Comparison of ENCODE assay signal across 19 mouse cellular contexts in genomic region chr4:63570208-63570781, GRCm38 (mm10). TPM values are rescaled to one million over a fixed set of nuclear protein-coding genes. Genes with fewer than 3 reads are reported as not detected.
DNase-seq lines count a peak whose midpoint lies in the region; ATAC-seq and TF ChIP-seq lines count a peak whose summit lies in the region.
"Had no signal": no experiment of that assay in that cellular context is flagged by ENCODE, and none has a peak within 500 bp of the region (broad histone marks: within the 10 kb centered on the region; RNA-seq: fewer than 3 reads in every experiment).

No protein-coding gene starts in this region.

- no peak for ATAC-seq in hindbrain, embryonic 12.5 days (ENCODE audit: low FRiP score)
- ATAC-seq in hindbrain, embryonic 16.5 days: no peak
- ATAC-seq in embryonic facial prominence, embryonic 15.5 days (ENCODE audit: insufficient number of reproducible peaks, low FRiP score, low TSS enrichment, low read depth): no peak
- ATAC-seq in midbrain, embryonic 11.5 days (ENCODE audit: low FRiP score): peak; percentile 17; the same call in 1 of the 2 replicates

- no peak overlapping the region for H3K9ac ChIP-seq in hindbrain, embryonic 12.5 days
- no peak overlapping the region; the same call in 1 of the 2 replicates for H3K9ac ChIP-seq in hindbrain, embryonic 16.5 days (ENCODE audit: low read depth, low read length)
- H3K9ac ChIP-seq in embryonic facial prominence, embryonic 15.5 days: no peak overlapping the region
- H3K9ac ChIP-seq in midbrain, embryonic 11.5 days (ENCODE audit: low read length): no peak overlapping the region

- no peaks in the 10 kb centered on the region for H3K36me3 ChIP-seq in hindbrain, embryonic 12.5 days
- H3K36me3 ChIP-seq in hindbrain, embryonic 16.5 days (ENCODE audit: control insufficient read depth, insufficient read depth, low read length): no peaks in the 10 kb centered on the region
- peaks cover 12% of the 10 kb centered on the region; the same call in 1 of the 2 replicates for H3K36me3 ChIP-seq in embryonic facial prominence, embryonic 15.5 days
- H3K36me3 ChIP-seq in midbrain, embryonic 11.5 days (ENCODE audit: control insufficient read depth, insufficient read depth, low read length): no peaks in the 10 kb centered on the region

- H3K4me2 ChIP-seq in hindbrain, embryonic 12.5 days (replicated peaks): no peak overlapping the region
- no peak overlapping the region for H3K4me2 ChIP-seq in hindbrain, embryonic 16.5 days (ENCODE audit: low read length)
- no peak overlapping the region for H3K4me2 ChIP-seq in embryonic facial prominence, embryonic 15.5 days (replicated peaks)
- H3K4me2 ChIP-seq in midbrain, embryonic 11.5 days: no peak overlapping the region

- DNase-seq in midbrain, embryonic 11.5 days (ENCODE audit: low spot score, missing footprints): peak; percentile 86
- DNase-seq in layer of hippocampus, adult 2 months (ENCODE audit: low spot score in 2 of 2): no peak
- DNase-seq in urinary bladder, postnatal 10 days (ENCODE audit: low spot score): no peak
- DNase-seq in yolk sac, embryonic 10.5 days (ENCODE audit: low spot score): no peak
- DNase-seq: cerebellum, postnatal 25 days; heart, adult 11 months; heart, postnatal 14 days; kidney, adult 11 months had no signal

- WGBS in hindbrain, embryonic 12.5 days: 20% methylated on average over 7 of the region's 7 CpGs
- 20% methylated on average over 7 of the region's 7 CpGs for WGBS in hindbrain, embryonic 16.5 days
- WGBS in embryonic facial prominence, embryonic 15.5 days: 17% methylated on average over 7 of the region's 7 CpGs
- 26% methylated on average over 7 of the region's 7 CpGs for WGBS in midbrain, embryonic 11.5 days

- peak overlapping the region; percentile 4; the same call in 1 of the 2 replicates for H3K27ac ChIP-seq in hindbrain, embryonic 12.5 days
- H3K27ac ChIP-seq in hindbrain, embryonic 16.5 days (ENCODE audit: low read depth, low read length): no peak overlapping the region
- peak overlapping the region; percentile 51 for H3K27ac ChIP-seq in brown adipose tissue, adult 24 weeks (replicated peaks; ENCODE audit: low read depth, low read length)
- H3K27ac ChIP-seq in embryonic facial prominence, embryonic 15.5 days (replicated peaks): peak overlapping the region; percentile 39; the same call in 1 of the 2 replicates
- H3K27ac ChIP-seq in midbrain, embryonic 11.5 days (ENCODE audit: low read depth, low read length): no peak overlapping the region
- H3K27ac ChIP-seq in layer of hippocampus, adult 2 months: no peak overlapping the region

- no peak for TF ChIP-seq CTCF in layer of hippocampus, adult 2 months (conservative IDR thresholded peaks at IDR 0.05)

- H3K9me3 ChIP-seq in hindbrain, embryonic 12.5 days (replicated peaks): no peaks in the 10 kb centered on the region; the same call in 1 of the 2 replicates
- no peaks in the 10 kb centered on the region for H3K9me3 ChIP-seq in hindbrain, embryonic 16.5 days (ENCODE audit: control insufficient read depth, low read length)
- H3K9me3 ChIP-seq in embryonic facial prominence, embryonic 15.5 days (replicated peaks): no peaks in the 10 kb centered on the region
- H3K9me3 ChIP-seq in midbrain, embryonic 11.5 days (ENCODE audit: control insufficient read depth, low read length): no peaks in the 10 kb centered on the region

- no peak overlapping the region for H3K4me3 ChIP-seq in hindbrain, embryonic 12.5 days
- H3K4me3 ChIP-seq in hindbrain, embryonic 16.5 days (ENCODE audit: low read length): no peak overlapping the region
- H3K4me3 ChIP-seq in brown adipose tissue, adult 24 weeks (ENCODE audit: insufficient read depth, low read depth, low read length): no peak overlapping the region
- no peak overlapping the region for H3K4me3 ChIP-seq in embryonic facial prominence, embryonic 15.5 days (replicated peaks)
- H3K4me3 ChIP-seq in midbrain, embryonic 11.5 days (ENCODE audit: low read depth, low read length): no peak overlapping the region
- no peak overlapping the region for H3K4me3 ChIP-seq in layer of hippocampus, adult 2 months

- H3K4me1 ChIP-seq in hindbrain, embryonic 12.5 days: peaks cover 13% of the 10 kb centered on the region; the same call in 1 of the 2 replicates
- peaks cover 10% of the 10 kb centered on the region for H3K4me1 ChIP-seq in hindbrain, embryonic 16.5 days (ENCODE audit: control insufficient read depth, insufficient read depth, low read depth, low read length)
- H3K4me1 ChIP-seq in brown adipose tissue, adult 24 weeks (ENCODE audit: control insufficient read depth, insufficient read depth, insufficient read length, low read length): peaks cover 10% of the 10 kb centered on the region
- H3K4me1 ChIP-seq in embryonic facial prominence, embryonic 15.5 days: peaks cover 17% of the 10 kb centered on the region
- peaks cover 12% of the 10 kb centered on the region for H3K4me1 ChIP-seq in midbrain, embryonic 11.5 days (ENCODE audit: control insufficient read depth, insufficient read depth, low read length)

- no peaks in the 10 kb centered on the region for H3K27me3 ChIP-seq in hindbrain, embryonic 12.5 days
- H3K27me3 ChIP-seq in hindbrain, embryonic 16.5 days (replicated peaks; ENCODE audit: control insufficient read depth, insufficient read depth, low read length): no peaks in the 10 kb centered on the region
- no peaks in the 10 kb centered on the region for H3K27me3 ChIP-seq in embryonic facial prominence, embryonic 15.5 days
- H3K27me3 ChIP-seq in midbrain, embryonic 11.5 days (ENCODE audit: control insufficient read depth, insufficient read depth, low read length): no peaks in the 10 kb centered on the region
- H3K27me3 ChIP-seq: CH12.LX had no signal

RNA-seq across cellular contexts. Expression of gene Tmem268, which starts 11.7 kb away (rescaled TPM):
- 4.1 and 5.8 TPM in 2 replicates for polyA plus RNA-seq in hindbrain, embryonic 12.5 days (2016; fragmentation: Nextera tagmentation; extraction: Ambion mirVana)
- polyA plus RNA-seq in hindbrain, embryonic 16.5 days (2015; fragmentation: Nextera tagmentation; extraction: Ambion mirVana): 3.8 and 5.1 TPM in 2 replicates
- 13.4 and 16.4 TPM in 2 replicates for polyA plus RNA-seq in brown adipose tissue, adult 24 weeks (2012; ENCODE audit: insufficient read depth, insufficient read length, missing spikeins)
- polyA plus RNA-seq in embryonic facial prominence, embryonic 15.5 days (2015; fragmentation: Nextera tagmentation; extraction: Ambion mirVana): 8.2 and 9.6 TPM in 2 replicates
- 6.2 and 8.1 TPM in 2 replicates for polyA plus RNA-seq in midbrain, embryonic 11.5 days (2014; fragmentation: Nextera tagmentation; extraction: Ambion mirVana)
- total RNA-seq in layer of hippocampus, adult 2 months (2021): 1 to 10 TPM; 5.8 to 8.3 TPM

RNA-seq across cellular contexts. Expression of gene Atp6v1g1, which starts 25.7 kb away (rescaled TPM):
- 365 and 374 TPM in 2 replicates for polyA plus RNA-seq in hindbrain, embryonic 12.5 days (2016; fragmentation: Nextera tagmentation; extraction: Ambion mirVana)
- 389 and 410 TPM in 2 replicates for polyA plus RNA-seq in hindbrain, embryonic 16.5 days (2015; fragmentation: Nextera tagmentation; extraction: Ambion mirVana)
- polyA plus RNA-seq in brown adipose tissue, adult 24 weeks (2012; ENCODE audit: insufficient read depth, insufficient read length, missing spikeins): 179 and 197 TPM in 2 replicates
- polyA plus RNA-seq in embryonic facial prominence, embryonic 15.5 days (2015; fragmentation: Nextera tagmentation; extraction: Ambion mirVana): 317 and 319 TPM in 2 replicates
- 386 and 408 TPM in 2 replicates for polyA plus RNA-seq in midbrain, embryonic 11.5 days (2014; fragmentation: Nextera tagmentation; extraction: Ambion mirVana)
- 100 to 1,000 TPM; 119 to 128 TPM for total RNA-seq in layer of hippocampus, adult 2 months (2021)

RNA-seq across cellular contexts. Expression of gene Gm11213, which starts 34.8 kb away (rescaled TPM):
- polyA plus RNA-seq in hindbrain, embryonic 12.5 days (2016; fragmentation: Nextera tagmentation; extraction: Ambion mirVana): not detected in 2 replicates
- not detected in 2 replicates for polyA plus RNA-seq in hindbrain, embryonic 16.5 days (2015; fragmentation: Nextera tagmentation; extraction: Ambion mirVana)
- polyA plus RNA-seq in brown adipose tissue, adult 24 weeks (2012; ENCODE audit: insufficient read depth, insufficient read length, missing spikeins): not detected in 2 replicates
- not detected in 2 replicates for polyA plus RNA-seq in embryonic facial prominence, embryonic 15.5 days (2015; fragmentation: Nextera tagmentation; extraction: Ambion mirVana)
- not detected in 2 replicates for polyA plus RNA-seq in midbrain, embryonic 11.5 days (2014; fragmentation: Nextera tagmentation; extraction: Ambion mirVana)
- not detected for total RNA-seq in layer of hippocampus, adult 2 months (2021)
- total RNA-seq: CH12.LX; heart, postnatal 14 days; layer of hippocampus, adult 18-20 months; left cerebral cortex, postnatal 14 days; neutrophil, adult 5-6 weeks had no signal
- polyA plus RNA-seq: frontal cortex, adult 2 months; liver, embryonic 16.5 days; stomach, embryonic 16.5 days had no signal

RNA-seq across cellular contexts. Expression of gene Tex48, which starts 51.9 kb away (rescaled TPM):
- not detected in 2 replicates for polyA plus RNA-seq in hindbrain, embryonic 12.5 days (2016; fragmentation: Nextera tagmentation; extraction: Ambion mirVana)
- polyA plus RNA-seq in hindbrain, embryonic 16.5 days (2015; fragmentation: Nextera tagmentation; extraction: Ambion mirVana): not detected in 2 replicates
- polyA plus RNA-seq in brown adipose tissue, adult 24 weeks (2012; ENCODE audit: insufficient read depth, insufficient read length, missing spikeins): not detected in 2 replicates
- polyA plus RNA-seq in embryonic facial prominence, embryonic 15.5 days (2015; fragmentation: Nextera tagmentation; extraction: Ambion mirVana): not detected in 2 replicates
- not detected in 2 replicates for polyA plus RNA-seq in midbrain, embryonic 11.5 days (2014; fragmentation: Nextera tagmentation; extraction: Ambion mirVana)
- total RNA-seq in layer of hippocampus, adult 2 months (2021): not detected
- total RNA-seq: CH12.LX; heart, postnatal 14 days; layer of hippocampus, adult 18-20 months; left cerebral cortex, postnatal 14 days; neutrophil, adult 5-6 weeks had no signal
- polyA plus RNA-seq: frontal cortex, adult 2 months; liver, embryonic 16.5 days; stomach, embryonic 16.5 days had no signal

Comparison
In these comparisons a context has a peak if more than half of its experiments do, and no peak if none do; other contexts are left out.
1. H3K27ac ChIP-seq: peak in hindbrain, embryonic 12.5 days (single experiment), brown adipose tissue, adult 24 weeks (single experiment) and embryonic facial prominence, embryonic 15.5 days (single experiment); none in hindbrain, embryonic 16.5 days (single experiment), midbrain, embryonic 11.5 days (single experiment) and layer of hippocampus, adult 2 months (single experiment).